Mouse (Mus musculus) intestine, postnatal 0 days (tissue): ENCODE results near the gene Krtap15. TPM values are rescaled to one million over a fixed set of nuclear protein-coding genes. Genes with fewer than 3 reads are reported as not detected.

Experiments used
- ATAC-seq: fragments of 200-750 bp; cut with Nextera tagmentation; 2 replicates; pipeline ENCODE4 v1.8.0; 2017; ENCODE audit warnings: mild to moderate bottlenecking, moderate TSS enrichment, moderate library complexity
- H3K27ac ChIP-seq: fragments of 300-500 bp; sonication (generic); 2 replicates; pipeline ENCODE4 v1.5.1; 2014; ENCODE audit warnings: mild to moderate bottlenecking, low read depth, low read length, moderate library complexity
- H3K27me3 ChIP-seq: fragments of 300-500 bp; sonication (generic); replicated peaks from 2 replicates; pipeline ENCODE4 v1.6.1; 2014; ENCODE audit warnings: low read length, mixed read lengths; ENCODE audit not compliant: control insufficient read depth, insufficient read depth
- H3K36me3 ChIP-seq: fragments of 300-500 bp; sonication (generic); 2 replicates; pipeline ENCODE4 v1.6.1; 2014; ENCODE audit warnings: mild to moderate bottlenecking, moderate library complexity; ENCODE audit not compliant: control insufficient read depth, insufficient read depth
- H3K4me1 ChIP-seq: fragments of 300-500 bp; sonication (generic); replicated peaks from 2 replicates; pipeline ENCODE4 v1.6.1; 2014; ENCODE audit warnings: antibody characterized with exemption, low read length, mixed read lengths; ENCODE audit not compliant: control insufficient read depth, insufficient read depth
- H3K4me2 ChIP-seq: fragments of 300-500 bp; sonication (generic); replicated peaks from 2 replicates; pipeline ENCODE4 v1.6.1; 2014; ENCODE audit warnings: low read depth, mild to moderate bottlenecking, moderate library complexity
- H3K4me3 ChIP-seq: fragments of 300-500 bp; sonication (generic); 2 replicates; pipeline ENCODE4 v1.5.1; 2014; ENCODE audit warnings: low read depth, low read length
- H3K9ac ChIP-seq: fragments of 300-500 bp; sonication (generic); 2 replicates; pipeline ENCODE4 v1.6.1; 2014; ENCODE audit warnings: mild to moderate bottlenecking, low read depth, low read length
- H3K9me3 ChIP-seq: fragments of 300-500 bp; sonication (generic); 2 replicates; pipeline ENCODE4 v1.6.1; 2016; ENCODE audit warnings: mixed run types; ENCODE audit not compliant: control insufficient read depth
- CTCF ChIP-seq: sonication (generic); IDR thresholded peaks from 2 replicates; pipeline ENCODE4 v1.5.1; 2016; ENCODE audit warnings: low read depth, mild to moderate bottlenecking, control low read depth, antibody characterized with exemption, moderate library complexity
- WGBS: fragments of 180-500 bp; shearing (Covaris S2); extraction: QIAGEN DNeasy Blood & Tissue Kit; methylation state at CpG from one replicate; pipeline ENCODE4 v1.1.7; 2014; 5-methylcytosine and 5-hydroxymethylcytosine counted together
- polyA plus RNA-seq: library from polyadenylated mRNA; unstranded; fragments of >200 nt; fragmentation: Nextera tagmentation; extraction: Ambion mirVana; gene quantifications from 2 replicates; pipeline ENCODE4 v1.2.1, GENCODE M21; 2015

Gene Krtap15
- polyA plus RNA-seq, 1 experiment from 2014 or later, result not detected

- no peak for ATAC-seq
- H3K36me3 ChIP-seq, result no peaks in the 10 kb centered on the region
- H3K9ac ChIP-seq, result no peak within 1 kb of the TSS
- H3K4me3 ChIP-seq, result no peak within 1 kb of the TSS
- no peak for TF ChIP-seq CTCF
- WGBS, result 90% methylated on average over 9 of the region's 9 CpGs
- H3K27ac ChIP-seq, result no peak within 1 kb of the TSS
- no peak within 1 kb of the TSS for H3K4me2 ChIP-seq
- H3K27me3 ChIP-seq, result no peaks in the 10 kb centered on the region
- no peaks in the 10 kb centered on the region for H3K9me3 ChIP-seq
- H3K4me1 ChIP-seq, result no peaks in the 10 kb centered on the region
Measured at GRCm38 (mm10) chr16:88826095-88826652, 6.2 kb downstream of the Krtap15 start, which contains the start of gene Krtap14. Krtap14 (minus strand) TSS chr16:88826145.

- H3K9ac ChIP-seq, result no peak overlapping the region
- no peak overlapping the region for H3K4me2 ChIP-seq
- H3K9me3 ChIP-seq, result no peaks in the 10 kb centered on the region
- no peak for TF ChIP-seq CTCF
- H3K4me1 ChIP-seq, result no peaks in the 10 kb centered on the region
- WGBS, result 85% methylated on average over 3 of the region's 3 CpGs
- H3K27me3 ChIP-seq, result no peaks in the 10 kb centered on the region
- H3K36me3 ChIP-seq, result no peaks in the 10 kb centered on the region
- no peak overlapping the region for H3K4me3 ChIP-seq
- no peak for ATAC-seq
- no peak overlapping the region for H3K27ac ChIP-seq
Measured at GRCm38 (mm10) chr16:88826978-88827377, 7.0 kb downstream of the Krtap15 start.

- no peaks in the 10 kb centered on the region for H3K9me3 ChIP-seq
- H3K9ac ChIP-seq, result no peak overlapping the region
- H3K27ac ChIP-seq, result no peak overlapping the region
- ATAC-seq, result no peak
- H3K27me3 ChIP-seq, result no peaks in the 10 kb centered on the region
- H3K4me3 ChIP-seq, result no peak overlapping the region
- H3K36me3 ChIP-seq, result no peaks in the 10 kb centered on the region
- no peak overlapping the region for H3K4me2 ChIP-seq
- no peak for TF ChIP-seq CTCF
- no peaks in the 10 kb centered on the region for H3K4me1 ChIP-seq
- WGBS, result 91% methylated on average over 1 of the region's 1 CpGs
Measured at GRCm38 (mm10) chr16:88847363-88847762, 27.3 kb downstream of the Krtap15 start.

- no peak overlapping the region for H3K4me3 ChIP-seq
- no peak overlapping the region for H3K27ac ChIP-seq
- ATAC-seq, result no peak
- H3K9me3 ChIP-seq, result no peaks in the 10 kb centered on the region
- no peak overlapping the region for H3K9ac ChIP-seq
- H3K36me3 ChIP-seq, result no peaks in the 10 kb centered on the region
- 82% methylated on average over 4 of the region's 4 CpGs for WGBS
- H3K27me3 ChIP-seq, result no peaks in the 10 kb centered on the region
- TF ChIP-seq CTCF, result no peak
- no peak overlapping the region for H3K4me2 ChIP-seq
- H3K4me1 ChIP-seq, result no peaks in the 10 kb centered on the region
Measured at GRCm38 (mm10) chr16:88848558-88848957, 28.5 kb downstream of the Krtap15 start.

GRCm38 (mm10) chr16:88851450-88851849, 31.4 kb downstream of the Krtap15 start:
- Histone ChIP-seq H3K27me3 (no peaks in the 10 kb centered on the region), H3K4me1 (no peaks in the 10 kb centered on the region), H3K4me3 (no peak overlapping the region), H3K4me2 (no peak overlapping the region), H3K9me3 (no peaks in the 10 kb centered on the region), H3K9ac (no peak overlapping the region), H3K27ac (no peak overlapping the region), H3K36me3 (no peaks in the 10 kb centered on the region)
- WGBS, result 18% methylated on average over 5 of the region's 5 CpGs
- TF ChIP-seq CTCF, result peak; percentile 79
- ATAC-seq, result no peak

GRCm38 (mm10) chr16:88864887-88865407, 44.9 kb downstream of the Krtap15 start:
- H3K4me2 ChIP-seq, result no peak overlapping the region
- H3K9me3 ChIP-seq, result no peaks in the 10 kb centered on the region
- H3K9ac ChIP-seq, result no peak overlapping the region
- no peaks in the 10 kb centered on the region for H3K4me1 ChIP-seq
- H3K4me3 ChIP-seq, result no peak overlapping the region
- ATAC-seq, result no peak
- no peak overlapping the region for H3K27ac ChIP-seq
- WGBS, result 80% methylated on average over 4 of the region's 4 CpGs
- no peaks in the 10 kb centered on the region for H3K36me3 ChIP-seq
- TF ChIP-seq CTCF, result no peak
- H3K27me3 ChIP-seq, result no peaks in the 10 kb centered on the region

GRCm38 (mm10) chr16:88869311-88869710, 49.3 kb downstream of the Krtap15 start, which contains the start of gene Krtap19-1:
Krtap19-1 (minus strand) TSS chr16:88869411.
- Histone ChIP-seq H3K4me1 (no peaks in the 10 kb centered on the region), H3K9ac (no peak within 1 kb of the TSS), H3K27ac (no peak within 1 kb of the TSS), H3K4me2 (no peak within 1 kb of the TSS), H3K4me3 (no peak within 1 kb of the TSS), H3K9me3 (no peaks in the 10 kb centered on the region), H3K36me3 (no peaks in the 10 kb centered on the region), H3K27me3 (no peaks in the 10 kb centered on the region)
- no peak for ATAC-seq
- no peak for TF ChIP-seq CTCF
- WGBS, result 85% methylated on average over 6 of the region's 6 CpGs
